Mouse (Mus musculus) embryo, embryonic 11 days (tissue): Measurements from ENCODE around the gene Chst8.

Experiments
- DNase-seq: peaks from one replicate; pipeline ENCODE4 v3.0.0-alpha.2; 2015

Chst8 gene

GRCm38 (mm10) chr7:34812531-34813111 lies at the start of gene Chst8:
Gene Chst8 (minus strand): TSS chr7:34812711.
- peak; percentile 88 for DNase-seq

- no peak for DNase-seq
Measured at GRCm38 (mm10) chr7:34858291-34858690, 45.8 kb upstream of the Chst8 start.

- no peak for DNase-seq
Measured at GRCm38 (mm10) chr7:34854781-34855352, 42.4 kb upstream of the Chst8 start.

GRCm38 (mm10) chr7:34853393-34853792 lies 40.9 kb upstream of the Chst8 start:
- no peak for DNase-seq

- no peak for DNase-seq
Measured at GRCm38 (mm10) chr7:34849660-34850059, 37.1 kb upstream of the Chst8 start.

GRCm38 (mm10) chr7:34848811-34849210 lies 36.3 kb upstream of the Chst8 start:
- DNase-seq: no peak

GRCm38 (mm10) chr7:34847900-34848299 lies 35.4 kb upstream of the Chst8 start:
- DNase-seq: no peak

GRCm38 (mm10) chr7:34847410-34847809 lies 34.9 kb upstream of the Chst8 start:
- DNase-seq: peak; percentile 31

GRCm38 (mm10) chr7:34838749-34839148 lies 26.2 kb upstream of the Chst8 start:
- no peak for DNase-seq

GRCm38 (mm10) chr7:34838231-34838630 lies 25.7 kb upstream of the Chst8 start:
- no peak for DNase-seq

GRCm38 (mm10) chr7:34826255-34826909 lies 13.9 kb upstream of the Chst8 start:
- no peak for DNase-seq

GRCm38 (mm10) chr7:34821587-34821986 lies 9.1 kb upstream of the Chst8 start:
- no peak for DNase-seq

- DNase-seq: peak; percentile 34
Measured at GRCm38 (mm10) chr7:34820554-34820953, 8.0 kb upstream of the Chst8 start.

GRCm38 (mm10) chr7:34819796-34820195 lies 7.3 kb upstream of the Chst8 start:
- no peak for DNase-seq

GRCm38 (mm10) chr7:34818660-34819059 lies 6.1 kb upstream of the Chst8 start:
- DNase-seq: no peak

GRCm38 (mm10) chr7:34816981-34817380 lies 4.5 kb upstream of the Chst8 start:
- no peak for DNase-seq

- no peak for DNase-seq
Measured at GRCm38 (mm10) chr7:34814801-34815200, 2.3 kb upstream of the Chst8 start.

- peak; percentile 49 for DNase-seq
Measured at GRCm38 (mm10) chr7:34811531-34812526, 682 bp downstream of the Chst8 start.

- no peak for DNase-seq
Measured at GRCm38 (mm10) chr7:34811060-34811459, 1.5 kb downstream of the Chst8 start.

GRCm38 (mm10) chr7:34806307-34806706 lies 6.2 kb downstream of the Chst8 start:
- no peak for DNase-seq

- no peak for DNase-seq
Measured at GRCm38 (mm10) chr7:34805691-34806205, 6.8 kb downstream of the Chst8 start.

GRCm38 (mm10) chr7:34805042-34805441 lies 7.5 kb downstream of the Chst8 start:
- DNase-seq: no peak

- peak; percentile 77 for DNase-seq
Measured at GRCm38 (mm10) chr7:34799950-34800511, 12.5 kb downstream of the Chst8 start.
